Mouse (Mus musculus): Measurements from ENCODE around the gene Tmem160. TPM values are rescaled to one million over a fixed set of nuclear protein-coding genes. Genes with fewer than 3 reads are reported as not detected.
A peak's percentile ranks its signal among the peaks of the same experiment; 100 is the strongest.

Tmem160 gene
- total RNA-seq, 2 experiments from 2014 or later = 87.4 to 101 TPM

DNA sequence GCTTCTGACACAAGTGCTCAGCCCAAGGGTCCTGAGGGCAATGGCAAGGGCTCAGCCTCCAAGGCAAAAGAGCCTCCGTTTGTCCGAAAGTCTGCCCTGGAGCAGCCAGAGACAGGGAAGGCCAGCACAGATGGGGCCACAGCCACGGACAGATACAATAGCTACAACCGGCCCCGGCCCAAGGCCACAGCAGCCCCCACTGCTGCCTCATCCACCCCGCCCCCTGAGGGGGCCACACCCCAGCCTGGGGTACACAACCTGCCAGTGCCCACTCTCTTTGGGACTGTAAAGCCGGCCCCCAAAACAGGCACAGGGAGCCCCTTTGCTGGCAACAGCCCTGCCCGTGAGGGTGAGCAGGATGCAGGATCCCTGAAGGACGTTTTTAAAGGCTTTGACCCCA lies 17.5 kb upstream of the Tmem160 start:
- DNase-seq = no peak

DNA sequence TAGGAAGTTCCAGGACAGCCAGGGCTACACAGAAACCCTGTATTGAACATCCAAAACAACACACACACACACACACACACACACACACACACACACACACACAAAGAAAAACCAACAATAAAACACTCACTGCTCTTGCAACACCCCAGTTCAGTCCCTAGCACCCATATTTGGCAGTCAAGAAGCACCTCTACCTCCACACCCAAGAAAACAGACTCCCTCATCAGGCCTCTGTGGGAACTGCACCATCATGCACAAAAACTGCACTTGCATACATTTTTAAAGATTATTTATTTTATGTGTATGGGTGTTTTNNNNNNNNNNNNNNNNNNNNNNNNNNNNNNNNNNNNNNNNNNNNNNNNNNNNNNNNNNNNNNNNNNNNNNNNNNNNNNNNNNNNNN lies 11.3 kb upstream of the Tmem160 start:
- DNase-seq = no peak

DNA sequence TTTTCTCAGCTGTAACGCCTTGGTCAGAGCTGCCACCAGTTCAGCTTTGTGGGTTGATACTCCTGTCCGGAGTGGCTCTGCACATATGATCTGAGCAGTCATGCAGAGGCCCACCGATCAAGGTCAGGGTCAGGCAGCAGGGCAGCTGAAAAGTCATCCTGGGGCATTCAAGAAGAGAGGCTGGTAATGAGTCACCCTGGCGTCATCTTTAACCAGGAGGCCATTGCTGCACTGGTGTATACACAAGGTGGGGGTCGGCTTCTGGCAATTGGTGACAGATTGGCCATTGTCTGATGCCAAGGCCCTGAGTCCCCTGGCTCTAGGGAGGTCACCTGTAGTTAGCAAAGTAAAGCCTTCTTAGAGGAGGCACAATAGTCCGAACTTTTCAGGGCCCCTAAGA lies 923 bp upstream of the Tmem160 start:
- no peak for DNase-seq

DNA sequence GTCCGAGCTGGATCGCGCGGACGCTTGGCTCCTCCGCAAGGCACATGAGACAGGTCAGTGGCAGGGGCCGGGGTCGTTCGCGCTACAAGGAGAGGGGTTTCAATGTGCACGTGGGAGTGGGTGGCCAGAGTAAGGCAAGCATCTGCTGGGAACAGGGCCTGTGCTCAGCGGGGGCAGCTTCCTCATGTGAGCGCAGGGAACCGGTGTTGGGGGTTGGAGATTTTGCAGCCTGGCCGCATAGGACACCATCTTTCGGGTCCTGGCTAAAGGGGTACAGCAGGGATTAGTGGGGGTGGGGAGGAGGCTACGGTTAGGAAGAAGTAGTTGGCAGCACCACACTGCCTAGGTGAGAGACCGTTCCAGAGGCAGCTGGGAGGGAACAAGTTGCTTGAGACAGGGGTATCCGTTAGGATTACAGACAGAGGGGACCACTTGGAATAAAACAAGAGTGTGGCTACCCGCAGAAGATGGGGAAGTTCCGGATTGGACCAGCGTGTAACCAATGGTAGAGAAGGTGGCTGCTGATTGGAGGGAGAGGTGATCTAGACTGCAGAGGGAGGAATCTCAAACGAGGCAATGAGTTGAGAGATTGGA lies 636 bp downstream of the Tmem160 start:
- peak; percentile 62 to 65 for DNase-seq

DNA sequence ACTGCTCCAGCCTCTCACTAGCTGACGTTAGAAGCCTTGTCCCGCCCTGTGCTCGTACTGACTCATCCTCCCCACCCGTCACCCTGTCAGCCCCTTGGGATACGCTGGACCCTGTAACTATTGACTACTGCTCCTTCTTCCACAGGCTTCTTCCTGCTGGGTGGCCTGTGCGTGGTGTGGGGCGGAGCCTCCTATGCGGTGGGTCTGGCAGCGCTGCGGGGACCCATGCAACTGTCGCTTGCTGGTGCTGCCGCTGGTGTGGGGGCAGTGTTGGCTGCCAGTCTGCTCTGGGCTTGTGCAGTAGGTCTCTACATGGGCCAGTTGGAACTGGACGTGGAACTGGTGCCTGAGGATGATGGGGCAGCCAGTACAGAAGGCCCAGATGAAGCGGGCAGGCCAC lies 2.4 kb downstream of the Tmem160 start:
- DNase-seq = no peak

DNA sequence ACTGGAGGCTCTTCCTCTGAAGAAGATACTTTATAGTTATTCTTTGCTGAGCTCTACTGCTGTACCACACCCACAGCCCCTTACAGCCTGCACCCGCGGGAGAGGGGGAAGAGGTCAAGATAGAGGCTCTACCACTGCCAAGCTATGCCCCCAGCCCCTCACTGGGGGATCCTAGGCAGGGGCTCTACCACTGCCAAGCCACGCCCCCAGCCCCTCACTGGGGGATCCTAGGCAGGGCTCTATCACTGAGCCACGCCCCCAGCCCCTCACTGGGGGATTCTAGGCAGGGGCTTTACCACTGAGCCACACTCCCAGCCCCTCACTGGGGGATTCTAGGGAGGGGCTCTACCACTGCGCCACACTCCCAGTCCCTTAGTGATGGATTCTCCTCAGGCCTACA lies 3.7 kb downstream of the Tmem160 start:
- no peak for DNase-seq

DNA sequence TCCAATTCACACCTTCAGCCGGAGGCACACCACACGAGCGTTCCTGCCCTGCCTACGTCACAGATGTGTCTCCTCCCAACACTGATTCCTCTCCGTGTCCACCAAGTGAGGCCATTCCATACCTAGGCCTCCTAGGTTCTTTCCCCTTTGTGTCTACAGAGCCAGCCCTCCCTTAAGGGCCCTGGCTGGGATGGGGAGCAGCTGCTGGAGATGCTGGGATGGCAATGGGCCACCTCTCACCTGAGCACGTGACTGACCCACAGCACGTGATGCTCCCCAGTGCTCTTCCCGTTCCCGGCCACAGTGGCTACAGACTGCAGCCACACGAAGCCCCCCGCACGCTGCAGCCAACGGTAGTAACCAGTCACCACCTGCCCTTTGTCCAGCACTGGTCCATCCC lies 8.0 kb downstream of the Tmem160 start:
- no peak for DNase-seq

DNA sequence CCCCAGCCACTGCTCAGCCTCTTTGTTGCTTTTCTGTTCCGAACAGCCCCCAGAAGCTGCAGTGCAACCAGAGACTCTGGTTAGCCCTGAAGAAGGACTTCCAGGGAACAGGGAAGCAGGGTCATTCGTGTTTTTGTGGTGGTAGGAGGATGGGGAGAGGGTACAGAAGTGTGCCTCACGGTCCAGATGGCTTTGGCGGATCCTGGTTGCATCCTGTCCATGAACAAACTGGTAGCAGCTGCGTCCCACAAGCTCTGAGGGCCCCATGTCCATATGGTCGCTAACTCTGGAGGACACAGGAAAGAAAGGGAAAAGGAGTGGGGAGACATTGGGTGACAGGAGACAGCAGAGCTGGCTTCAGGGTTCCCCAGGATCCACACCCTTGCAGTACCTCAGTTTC lies 8.6 kb downstream of the Tmem160 start:
- DNase-seq = no peak

DNA sequence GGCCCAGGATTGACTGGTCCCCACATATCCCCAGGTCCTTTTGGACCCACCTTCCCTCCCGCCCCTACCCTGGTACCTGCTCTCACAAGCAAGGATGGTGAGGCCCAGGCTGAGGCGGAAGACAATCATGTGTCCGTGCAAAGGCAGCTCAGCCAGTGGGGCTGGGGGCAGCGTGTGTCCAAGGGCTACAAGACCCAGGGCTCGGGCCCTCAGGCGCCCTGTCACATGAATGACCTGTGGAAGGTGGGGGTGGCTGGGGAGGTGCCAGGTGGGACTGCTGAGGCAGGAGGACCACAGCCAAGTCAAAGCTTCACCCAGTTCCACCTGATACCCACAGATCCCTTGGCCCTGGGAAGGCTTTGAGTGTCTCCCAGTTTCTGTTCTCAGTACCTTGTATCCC lies 9.1 kb downstream of the Tmem160 start:
- no peak for DNase-seq

DNA sequence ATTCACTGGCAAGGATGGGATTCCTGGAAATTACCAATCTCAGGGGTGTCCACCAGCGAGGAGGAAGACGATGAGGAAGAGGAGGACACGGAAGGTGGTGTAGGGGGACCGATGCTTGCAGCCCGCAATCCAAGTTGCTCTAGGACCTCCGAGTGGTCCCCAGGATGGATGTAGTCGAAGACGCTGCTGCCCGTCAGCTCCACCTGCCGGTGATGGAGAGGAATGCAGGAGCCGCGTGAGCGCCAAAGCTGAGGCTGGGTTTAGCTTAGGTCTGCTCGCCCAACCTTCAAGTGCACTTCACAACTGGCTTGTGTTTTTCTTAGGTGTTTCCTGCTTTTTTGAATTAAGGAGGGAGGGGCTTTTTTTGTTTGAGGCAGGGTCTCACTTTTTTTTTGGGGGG lies 10.6 kb downstream of the Tmem160 start:
- peak; percentile 71 to 92 for DNase-seq

DNA sequence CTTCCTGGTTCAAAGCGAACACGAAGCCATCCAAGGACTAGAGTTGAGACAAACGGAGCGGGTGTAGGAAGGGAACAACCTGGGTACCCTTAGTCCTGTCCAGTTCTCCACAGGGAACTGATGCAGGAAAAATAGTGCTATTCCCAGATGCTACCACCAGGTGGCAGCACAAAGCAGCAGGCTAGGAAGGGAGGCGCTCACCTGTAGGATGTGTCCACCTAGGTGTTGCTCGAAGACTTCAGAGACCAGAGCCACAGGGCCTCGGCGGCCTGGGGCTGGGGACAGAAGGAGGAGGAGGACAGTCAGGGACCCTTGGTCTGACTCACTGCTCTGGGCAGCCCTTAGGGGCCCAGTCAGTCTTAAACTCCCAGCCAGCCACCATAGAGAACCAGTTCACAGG lies 12.6 kb downstream of the Tmem160 start:
- peak; percentile 55 to 87 for DNase-seq

DNA sequence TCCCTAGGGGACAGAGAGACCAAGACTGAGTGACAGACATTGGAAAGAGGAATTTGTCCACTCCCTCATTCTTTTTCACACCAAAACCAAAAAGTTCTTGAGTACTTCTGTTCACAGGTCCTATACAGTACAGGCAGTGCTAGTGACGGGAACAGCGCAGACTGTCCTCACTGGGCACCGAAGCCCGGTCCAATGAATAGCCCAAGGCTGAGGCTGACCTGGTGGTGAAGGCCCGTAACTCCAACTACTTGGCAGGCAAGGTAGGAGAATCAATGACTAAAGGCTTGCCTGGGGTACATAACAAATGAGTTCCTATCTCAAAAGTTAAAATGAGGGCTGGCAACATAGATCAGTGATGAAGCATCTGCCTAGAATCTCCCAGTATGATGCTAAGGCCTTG lies 13.0 kb downstream of the Tmem160 start:
- no peak for DNase-seq

DNA sequence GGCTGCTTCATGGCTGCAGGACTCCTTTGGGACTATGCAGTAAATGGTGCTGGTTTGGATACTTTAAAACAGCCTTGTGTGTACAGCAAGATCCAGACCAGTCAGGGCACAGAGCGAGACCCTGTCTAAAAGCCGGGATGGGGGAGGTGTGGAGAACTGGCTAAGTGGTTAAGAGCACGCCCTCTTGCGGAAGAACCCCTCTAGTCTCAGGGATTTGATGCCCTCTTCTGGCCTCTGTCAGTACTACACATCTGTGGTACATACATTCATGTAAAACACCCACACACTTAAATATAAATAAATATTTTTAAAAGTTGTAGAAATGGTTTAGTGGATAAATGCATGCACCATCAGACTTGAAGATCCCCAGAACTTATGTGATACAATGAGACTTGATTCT lies 14.0 kb downstream of the Tmem160 start:
- no peak for DNase-seq

DNA sequence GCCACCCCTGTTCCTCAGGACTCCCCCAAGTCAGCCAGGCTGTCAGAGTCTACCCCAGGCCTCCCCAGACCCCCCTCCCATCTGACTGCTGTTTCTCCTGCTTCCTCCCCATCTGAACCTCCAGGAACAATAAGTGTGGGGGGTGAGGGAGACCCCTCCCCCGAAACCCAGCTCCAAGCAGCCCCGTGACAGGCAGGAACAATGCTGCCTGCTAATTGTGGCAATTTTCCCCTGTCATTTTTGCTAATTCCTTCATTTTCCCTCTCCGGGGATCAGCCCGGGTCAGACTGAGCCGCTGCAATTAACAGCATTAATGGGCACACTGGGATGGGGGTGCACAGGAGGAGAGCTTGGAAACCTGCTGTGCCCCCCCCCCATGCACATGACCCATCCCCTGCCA lies 15.5 kb downstream of the Tmem160 start:
- DNase-seq = no peak

DNA sequence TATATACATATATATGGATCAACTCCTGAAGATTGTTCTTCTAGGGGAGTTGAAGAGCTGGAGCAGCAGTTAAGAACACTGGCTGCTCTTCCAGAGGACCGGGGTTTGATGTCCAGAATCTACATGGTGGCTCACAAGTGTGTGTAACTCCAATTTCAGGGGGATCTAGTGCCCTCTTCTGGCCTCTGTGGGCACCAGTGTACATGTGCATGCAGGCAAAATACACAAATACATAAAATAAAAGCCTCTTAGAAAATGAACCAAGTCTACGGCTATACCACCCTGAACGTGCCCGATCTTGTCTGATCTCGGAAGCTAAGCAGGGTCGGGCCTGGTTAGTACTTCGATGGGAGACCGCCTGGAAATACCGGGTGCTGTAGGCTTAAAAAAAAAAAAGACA lies 19.0 kb downstream of the Tmem160 start:
- DNase-seq = no peak

DNA sequence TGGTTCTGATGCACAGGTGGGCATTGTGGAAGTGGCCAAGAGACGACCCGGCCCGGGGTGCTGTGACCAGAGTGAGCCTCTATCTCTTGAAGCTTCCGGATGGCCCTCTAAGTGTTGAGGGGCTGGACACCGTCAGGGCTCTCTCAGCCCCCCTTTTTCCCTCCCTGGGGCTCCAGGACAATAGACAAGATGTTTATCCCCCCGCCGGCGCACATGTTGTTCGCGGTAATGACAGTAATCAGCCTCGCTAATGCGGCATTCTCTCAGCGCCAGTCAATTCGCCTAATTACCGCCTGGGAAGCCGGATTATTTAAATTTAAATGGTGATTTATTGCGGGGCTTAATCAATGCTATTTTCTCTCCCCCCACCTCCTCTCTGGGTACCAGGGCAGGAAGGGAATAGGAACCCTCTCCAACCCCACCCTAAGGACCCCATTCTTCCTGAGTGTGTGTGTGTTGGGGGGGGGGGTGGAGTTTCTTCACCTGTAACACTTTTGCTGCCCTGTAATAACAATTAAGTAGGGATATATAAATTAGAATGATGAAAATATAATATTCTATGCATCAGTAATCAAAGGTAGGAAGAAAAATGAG lies 19.6 kb downstream of the Tmem160 start:
- DNase-seq = no peak

DNA sequence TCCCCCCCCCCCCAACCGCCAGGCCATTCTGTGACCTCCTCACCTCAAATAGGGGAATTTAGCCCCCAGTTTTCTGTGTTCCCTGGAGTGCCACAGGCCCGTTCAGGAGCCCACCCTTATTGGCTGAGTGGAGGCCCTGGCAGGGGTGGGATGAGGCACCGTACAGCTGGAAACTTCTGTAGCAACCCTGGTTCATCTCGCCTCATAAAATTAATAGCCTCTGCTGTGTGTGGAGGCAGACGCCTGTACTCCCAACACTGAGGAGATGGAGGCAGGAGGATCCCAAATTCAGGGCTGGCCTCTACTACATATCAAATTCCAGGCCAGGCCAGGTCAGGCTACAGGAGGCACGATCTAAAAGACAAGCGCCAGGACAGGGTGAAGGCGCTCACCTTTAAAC lies 21.3 kb downstream of the Tmem160 start:
- no peak for DNase-seq

DNA sequence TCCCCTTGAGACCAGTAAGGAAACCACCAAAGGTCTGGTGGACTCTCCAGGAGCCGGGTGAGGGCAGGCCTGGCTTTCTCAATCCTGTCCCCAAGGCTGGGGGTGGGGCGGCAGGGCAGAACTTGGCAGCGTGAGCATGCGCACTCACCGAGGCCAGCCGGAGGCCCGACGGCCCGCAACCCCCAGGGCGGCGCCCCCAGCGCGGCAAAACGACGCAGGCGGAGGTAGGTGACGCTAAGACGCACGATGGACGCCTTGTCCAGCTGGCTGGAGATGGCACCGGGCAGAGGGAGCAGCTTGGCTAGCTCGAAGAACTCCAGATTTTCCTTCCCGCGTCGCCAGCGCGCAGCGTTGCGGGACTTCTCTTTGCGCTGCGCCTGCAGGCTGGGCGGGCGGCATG lies 21.9 kb downstream of the Tmem160 start:
- DNase-seq = no peak

DNA sequence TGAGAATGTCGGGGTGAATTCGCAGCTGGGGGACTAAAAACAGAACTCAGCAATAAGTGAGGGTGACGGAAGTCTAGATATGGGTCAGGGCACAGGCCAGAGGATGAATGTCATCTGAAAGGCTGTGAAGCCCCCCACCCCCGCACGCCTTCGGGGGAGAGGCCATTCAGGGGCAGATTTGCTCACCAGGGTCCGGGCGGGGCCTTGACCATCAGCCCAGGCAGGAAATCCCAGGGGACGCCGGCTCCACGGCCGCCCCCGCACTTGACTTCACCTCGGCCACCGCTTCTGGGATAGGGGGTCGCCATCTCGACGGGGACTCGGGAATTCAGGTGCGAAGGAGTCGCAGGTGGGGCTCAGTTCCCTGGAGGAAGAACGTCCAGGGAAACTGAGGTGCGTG lies 22.7 kb downstream of the Tmem160 start:
- no peak for DNase-seq

DNA sequence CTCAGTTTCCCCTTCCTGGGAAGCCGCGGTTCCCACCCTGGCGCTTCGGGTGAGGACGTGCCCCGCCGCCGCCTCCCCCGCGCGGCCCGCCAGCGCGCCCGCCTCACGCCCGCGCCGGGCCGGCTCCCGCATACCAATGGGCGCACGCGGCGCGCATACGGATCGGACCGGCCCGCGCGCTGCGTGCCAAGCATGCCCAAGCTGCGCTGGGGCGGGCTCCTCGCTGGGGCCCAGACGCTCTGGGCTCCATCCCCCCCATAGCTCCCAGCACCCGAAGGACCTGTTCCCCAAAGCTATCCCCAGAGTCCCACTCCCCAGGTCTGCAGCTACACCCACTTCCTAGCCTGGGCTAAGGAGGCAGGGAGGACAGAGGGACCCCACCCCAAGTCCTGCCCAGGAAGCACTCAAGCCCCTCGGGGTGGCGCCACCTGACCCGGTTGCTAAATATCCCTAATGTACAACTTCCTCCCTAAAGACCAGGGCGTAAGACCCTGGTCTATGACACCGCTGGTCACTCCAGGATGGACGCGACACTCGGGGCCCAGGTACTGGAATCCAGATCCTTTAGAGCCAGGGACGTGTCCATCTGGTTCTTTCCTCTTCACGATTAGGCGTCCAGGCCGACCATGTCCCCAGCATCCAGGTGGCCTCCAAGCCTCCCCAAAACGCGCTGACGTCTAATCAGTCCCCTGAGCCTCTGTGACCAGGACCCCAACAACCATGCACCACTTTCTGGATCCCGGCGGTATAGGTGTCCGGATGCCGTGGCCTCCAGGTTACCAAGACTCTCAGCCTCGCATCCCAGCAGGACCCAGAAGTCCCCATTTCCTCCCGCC lies 23.4 kb downstream of the Tmem160 start:
- no peak for DNase-seq

DNA sequence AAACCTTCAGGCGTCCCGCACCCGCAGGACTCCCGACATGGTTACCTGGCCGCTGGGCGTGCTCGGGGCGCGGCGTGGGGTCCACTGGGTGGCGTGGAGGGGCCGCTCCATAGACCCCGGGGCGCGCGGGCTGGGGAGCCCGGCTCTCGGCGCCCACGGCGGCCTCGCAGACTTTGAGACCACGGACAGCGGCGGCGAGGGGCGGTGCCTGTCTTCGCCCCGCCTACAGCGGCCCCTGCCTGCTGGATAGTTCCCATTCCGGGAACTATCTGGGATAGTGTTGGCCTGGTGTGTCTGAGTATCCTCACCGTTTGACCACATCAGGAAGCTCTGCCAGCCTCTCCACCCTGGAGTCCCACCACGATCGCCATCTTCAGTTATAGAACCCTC lies 24.0 kb downstream of the Tmem160 start:
- DNase-seq = no peak

DNA sequence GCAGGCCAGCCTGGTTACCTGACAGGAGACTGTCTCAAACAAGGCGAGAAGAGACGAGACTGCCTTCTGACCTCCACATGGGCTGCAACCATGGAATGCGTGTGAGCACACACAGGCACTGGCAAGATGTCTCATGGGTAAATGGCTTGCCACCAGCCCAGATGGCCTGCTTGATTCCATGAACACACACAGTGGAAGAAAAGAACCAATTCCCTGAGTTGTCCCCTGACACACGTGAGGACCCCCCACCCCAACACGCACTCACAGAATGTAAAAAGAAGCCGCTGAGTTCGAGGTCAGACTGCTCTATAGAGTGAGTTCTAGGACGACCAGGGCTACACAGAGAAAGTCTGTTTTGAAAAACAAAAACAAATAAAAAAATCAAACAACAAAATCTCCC lies 25.0 kb downstream of the Tmem160 start, which contains the start of gene Npas1:
TSS of gene Npas1 (minus strand) at position 101 of the 400 bp plus-strand sequence.
- DNase-seq = no peak

DNA sequence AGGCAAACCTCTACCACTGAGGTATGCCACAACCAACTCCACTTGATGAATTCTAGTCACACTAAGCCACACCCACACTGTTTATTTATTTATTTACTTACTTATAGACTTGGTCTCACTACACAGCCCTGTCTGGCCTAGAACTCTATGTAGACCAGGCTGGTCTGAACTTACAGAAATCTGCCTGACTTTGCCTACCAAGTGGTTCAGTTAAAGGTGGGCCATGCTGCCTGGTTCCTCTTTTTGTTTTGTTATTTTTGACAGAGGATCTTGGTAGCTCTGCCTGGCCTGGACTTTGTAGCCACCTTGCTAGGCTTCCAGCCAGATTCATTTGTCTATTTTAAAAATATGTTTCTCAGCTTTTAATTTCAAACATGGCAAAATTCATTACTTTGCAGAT lies 36.2 kb downstream of the Tmem160 start:
- DNase-seq = no peak

DNA sequence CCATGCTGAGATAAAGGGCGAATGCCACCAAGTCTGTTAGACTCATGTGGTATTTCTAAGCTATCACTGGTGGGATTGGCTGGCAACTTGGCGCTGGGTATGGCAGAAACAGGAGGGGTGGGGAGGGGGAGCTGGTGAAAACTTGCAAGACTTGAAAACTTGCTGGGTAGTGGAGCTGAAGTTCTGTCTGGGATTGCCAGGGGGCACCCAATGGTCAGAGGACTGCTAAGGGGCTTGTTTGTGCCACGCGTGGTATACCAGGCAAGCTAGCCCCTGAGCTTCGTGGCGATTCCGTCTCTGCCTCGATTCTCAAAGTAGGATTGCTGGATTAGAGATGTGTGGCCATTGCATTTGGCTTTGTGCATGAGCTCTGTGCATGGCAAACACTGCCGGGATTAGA lies 37.4 kb downstream of the Tmem160 start:
- peak in 1 of 2 experiments; percentile 58 for DNase-seq
